Mouse (Mus musculus): Measurements from ENCODE around the gene Nrgn. TPM values are rescaled to one million over a fixed set of nuclear protein-coding genes. Genes with fewer than 3 reads are reported as not detected.

Nrgn gene
- polyA plus RNA-seq, 1 experiment = 4.5 TPM

DNA sequence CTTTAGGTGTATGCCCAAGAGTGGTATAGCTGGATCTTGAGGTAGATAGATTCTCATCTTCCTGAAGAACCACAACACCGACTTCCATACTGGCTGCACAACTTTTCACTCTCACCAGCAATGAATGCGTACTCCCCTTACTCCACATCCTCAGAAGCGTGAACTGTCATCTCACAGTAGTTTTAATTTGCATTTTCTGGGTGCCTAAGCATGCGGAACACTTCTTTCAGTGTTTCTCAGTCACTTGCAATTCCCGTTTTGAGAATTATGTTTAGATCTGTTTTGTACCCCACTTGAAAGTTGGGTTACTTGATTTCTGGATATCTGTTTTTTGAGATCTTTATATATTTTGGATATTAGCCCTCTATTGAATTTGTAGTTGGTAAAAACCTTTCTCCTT, 30.9 kb upstream of the Nrgn start:
- Histone ChIP-seq H3K36me3 (ENCODE audit: control insufficient read depth) (no peaks in the 10 kb centered on the region), H3K4me3 (replicated peaks) (no peak overlapping the region), H3K4me1 (ENCODE audit: control insufficient read depth) (no peaks in the 10 kb centered on the region; the same call in 1 of the 2 replicates), H3K27me3 (ENCODE audit: control insufficient read depth) (no peaks in the 10 kb centered on the region), H3K9me3 (ENCODE audit: control insufficient read depth, low read length) (no peaks in the 10 kb centered on the region)
- TF ChIP-seq TAL1 (IDR thresholded peaks at IDR 0.05; ENCODE audit: low read length) (no peak), GATA1 (IDR thresholded peaks at IDR 0.05; ENCODE audit: low read length) (no peak)

DNA sequence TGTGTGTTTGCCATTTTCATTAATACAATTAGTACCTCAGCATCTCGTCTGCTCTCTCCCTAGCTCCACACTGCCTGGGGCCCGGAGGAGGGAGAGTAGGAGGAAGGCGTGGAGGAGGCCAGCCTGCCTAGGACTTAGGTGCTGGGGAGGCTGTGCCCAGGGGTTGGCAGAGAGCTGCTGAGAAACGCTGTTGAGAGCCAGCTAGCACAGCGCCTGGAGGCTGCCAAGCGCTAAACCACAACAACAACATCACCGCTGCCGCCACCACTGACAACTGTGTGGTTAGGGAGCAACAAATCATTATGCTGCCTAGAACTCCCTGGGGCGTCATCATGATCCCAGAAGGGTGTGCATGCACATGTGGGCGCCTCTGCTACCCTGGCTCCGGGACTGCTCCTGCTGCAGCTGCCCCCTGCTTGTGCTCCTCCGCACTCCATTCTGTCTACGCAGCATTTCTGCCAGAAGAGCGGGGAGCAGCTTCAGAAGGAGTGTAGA, 23.8 kb upstream of the Nrgn start:
- Histone ChIP-seq H3K27me3 (ENCODE audit: control insufficient read depth) (no peaks in the 10 kb centered on the region; the same call in 1 of the 2 replicates), H3K36me3 (ENCODE audit: control insufficient read depth) (no peaks in the 10 kb centered on the region), H3K4me1 (ENCODE audit: control insufficient read depth) (peaks cover 16% of the 10 kb centered on the region), H3K4me3 (replicated peaks) (no peak overlapping the region), H3K9me3 (ENCODE audit: control insufficient read depth, low read length) (no peaks in the 10 kb centered on the region)
- TF ChIP-seq TAL1 (IDR thresholded peaks at IDR 0.05; ENCODE audit: low read length) = no peak
- no peak for TF ChIP-seq GATA1 (IDR thresholded peaks at IDR 0.05; ENCODE audit: low read length)

DNA sequence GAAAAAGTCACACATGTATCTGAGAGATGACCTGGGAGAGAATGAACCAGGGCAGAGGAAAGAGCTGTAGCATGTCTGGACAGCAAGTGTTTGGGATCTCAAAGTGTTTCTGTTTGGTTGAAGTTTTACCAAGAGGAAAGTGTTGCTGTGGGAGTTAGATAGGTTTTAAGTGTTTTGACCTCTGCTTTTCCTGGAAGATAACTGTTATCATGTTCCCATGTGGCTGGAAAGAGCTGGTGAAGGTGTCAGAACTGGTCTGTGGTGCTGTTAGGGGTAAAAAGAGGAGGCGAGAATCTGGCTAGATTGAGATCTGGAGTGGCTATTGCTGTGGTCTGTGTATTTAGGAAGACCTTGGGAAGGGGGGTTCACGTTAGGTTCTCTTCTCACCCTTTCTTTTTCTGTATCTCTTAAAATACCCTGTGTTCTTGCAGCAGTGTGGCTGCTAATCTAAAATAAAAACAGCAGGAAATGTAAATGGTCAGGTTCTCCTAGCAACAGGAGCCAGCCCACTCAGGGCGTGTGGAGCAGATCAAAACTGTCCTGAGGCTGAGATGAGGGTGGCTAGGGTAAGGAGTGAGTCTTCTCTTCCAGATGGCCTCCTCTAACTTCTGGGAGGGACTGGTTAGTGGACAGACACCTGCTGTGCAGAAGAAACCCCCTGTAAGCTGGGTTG, 19.6 kb upstream of the Nrgn start:
- peaks cover 48% of the 10 kb centered on the region for H3K4me1 ChIP-seq (ENCODE audit: control insufficient read depth)

GRCm38 (mm10) chr9:37569231-37569835, 16.6 kb upstream of the Nrgn start:
- no peak overlapping the region for H3K4me3 ChIP-seq (replicated peaks)
- no peak for TF ChIP-seq TAL1 (IDR thresholded peaks at IDR 0.05; ENCODE audit: low read length)
- TF ChIP-seq GATA1 (IDR thresholded peaks at IDR 0.05; ENCODE audit: low read length) = no peak
- H3K36me3 ChIP-seq (ENCODE audit: control insufficient read depth) = no peaks in the 10 kb centered on the region
- H3K4me1 ChIP-seq (ENCODE audit: control insufficient read depth) = peaks cover 63% of the 10 kb centered on the region
- no peaks in the 10 kb centered on the region for H3K9me3 ChIP-seq (ENCODE audit: control insufficient read depth, low read length)
- no peaks in the 10 kb centered on the region for H3K27me3 ChIP-seq (ENCODE audit: control insufficient read depth)

More for the DNA sequence above, 19.6 kb upstream of the Nrgn start:
- TF ChIP-seq TAL1 (IDR thresholded peaks at IDR 0.05; ENCODE audit: low read length) (no peak), GATA1 (IDR thresholded peaks at IDR 0.05; ENCODE audit: low read length) (no peak)
- Histone ChIP-seq H3K36me3 (ENCODE audit: control insufficient read depth) (no peaks in the 10 kb centered on the region), H3K4me3 (replicated peaks) (no peak overlapping the region), H3K9me3 (ENCODE audit: control insufficient read depth, low read length) (no peaks in the 10 kb centered on the region), H3K27me3 (ENCODE audit: control insufficient read depth) (no peaks in the 10 kb centered on the region; the same call in 1 of the 2 replicates)

GRCm38 (mm10) chr9:37568605-37569214, 16.0 kb upstream of the Nrgn start:
- Histone ChIP-seq H3K9me3 (ENCODE audit: control insufficient read depth, low read length) (no peaks in the 10 kb centered on the region), H3K27me3 (ENCODE audit: control insufficient read depth) (no peaks in the 10 kb centered on the region), H3K36me3 (ENCODE audit: control insufficient read depth) (no peaks in the 10 kb centered on the region), H3K4me3 (replicated peaks) (no peak overlapping the region), H3K4me1 (ENCODE audit: control insufficient read depth) (peaks cover 70% of the 10 kb centered on the region)
- no peak for TF ChIP-seq TAL1 (IDR thresholded peaks at IDR 0.05; ENCODE audit: low read length)
- TF ChIP-seq GATA1 (IDR thresholded peaks at IDR 0.05; ENCODE audit: low read length) = no peak

GRCm38 (mm10) chr9:37567892-37568604, 15.3 kb upstream of the Nrgn start:
- Histone ChIP-seq H3K27me3 (ENCODE audit: control insufficient read depth) (no peaks in the 10 kb centered on the region), H3K4me1 (ENCODE audit: control insufficient read depth) (peaks cover 75% of the 10 kb centered on the region), H3K4me3 (replicated peaks) (peak overlapping the region; percentile 29), H3K9me3 (ENCODE audit: control insufficient read depth, low read length) (no peaks in the 10 kb centered on the region), H3K36me3 (ENCODE audit: control insufficient read depth) (no peaks in the 10 kb centered on the region)
- TF ChIP-seq GATA1 (IDR thresholded peaks at IDR 0.05; ENCODE audit: low read length) (no peak), TAL1 (IDR thresholded peaks at IDR 0.05; ENCODE audit: low read length) (no peak)

DNA sequence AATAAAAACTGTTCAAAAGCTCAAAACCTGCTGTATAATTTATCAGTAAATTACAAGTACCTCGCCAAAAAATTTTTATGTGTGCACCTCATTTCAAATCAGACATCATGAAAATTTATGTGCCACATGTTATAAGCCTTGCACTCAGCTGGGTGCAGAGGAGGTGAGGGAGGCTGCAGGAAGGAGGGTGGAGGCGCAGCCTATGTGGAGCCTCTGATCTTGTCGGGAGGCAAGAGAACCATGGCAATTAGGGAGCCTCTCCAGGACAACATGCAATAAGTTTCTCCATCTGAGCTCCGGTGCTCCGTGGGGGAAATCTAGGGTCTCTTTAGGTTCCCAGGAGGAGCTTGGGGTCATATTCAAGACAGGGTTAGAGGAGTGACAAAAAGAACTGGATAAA, 14.8 kb upstream of the Nrgn start:
- Histone ChIP-seq H3K4me3 (replicated peaks) (no peak overlapping the region), H3K4me1 (ENCODE audit: control insufficient read depth) (peaks cover 74% of the 10 kb centered on the region), H3K36me3 (ENCODE audit: control insufficient read depth) (no peaks in the 10 kb centered on the region), H3K27me3 (ENCODE audit: control insufficient read depth) (no peaks in the 10 kb centered on the region), H3K9me3 (ENCODE audit: control insufficient read depth, low read length) (no peaks in the 10 kb centered on the region)
- no peak for TF ChIP-seq TAL1 (IDR thresholded peaks at IDR 0.05; ENCODE audit: low read length)
- no peak for TF ChIP-seq GATA1 (IDR thresholded peaks at IDR 0.05; ENCODE audit: low read length)

DNA sequence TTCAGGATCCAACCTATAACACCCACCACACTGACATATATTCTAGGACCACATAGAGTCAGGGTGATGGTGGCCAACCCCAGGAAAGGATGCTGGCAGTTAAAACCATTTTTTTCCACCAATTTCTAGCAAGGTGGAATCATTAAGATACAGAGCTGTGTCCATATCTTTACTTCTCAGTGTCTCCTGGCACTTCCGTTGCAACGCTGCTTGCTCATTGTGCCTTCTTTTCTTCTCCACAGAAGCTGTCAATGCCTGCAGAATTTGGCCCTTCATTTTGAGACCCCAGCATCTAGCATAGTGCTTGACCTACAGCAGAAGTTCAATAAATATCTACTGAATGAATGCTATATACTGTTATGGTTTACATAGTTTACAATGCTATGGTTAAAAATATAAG, 14.3 kb upstream of the Nrgn start:
- Histone ChIP-seq H3K9me3 (ENCODE audit: control insufficient read depth, low read length) (no peaks in the 10 kb centered on the region), H3K36me3 (ENCODE audit: control insufficient read depth) (no peaks in the 10 kb centered on the region), H3K4me1 (ENCODE audit: control insufficient read depth) (peaks cover 70% of the 10 kb centered on the region), H3K4me3 (replicated peaks) (no peak overlapping the region), H3K27me3 (ENCODE audit: control insufficient read depth) (no peaks in the 10 kb centered on the region)
- no peak for TF ChIP-seq TAL1 (IDR thresholded peaks at IDR 0.05; ENCODE audit: low read length)
- no peak for TF ChIP-seq GATA1 (IDR thresholded peaks at IDR 0.05; ENCODE audit: low read length)

GRCm38 (mm10) chr9:37563805-37564204, 11.1 kb upstream of the Nrgn start:
- H3K9me3 ChIP-seq (ENCODE audit: control insufficient read depth, low read length) = no peaks in the 10 kb centered on the region
- no peak for TF ChIP-seq GATA1 (IDR thresholded peaks at IDR 0.05; ENCODE audit: low read length)
- no peak for TF ChIP-seq TAL1 (IDR thresholded peaks at IDR 0.05; ENCODE audit: low read length)
- H3K4me3 ChIP-seq (replicated peaks) = no peak overlapping the region
- H3K27me3 ChIP-seq (ENCODE audit: control insufficient read depth) = no peaks in the 10 kb centered on the region
- peaks cover 50% of the 10 kb centered on the region for H3K4me1 ChIP-seq (ENCODE audit: control insufficient read depth)
- H3K36me3 ChIP-seq (ENCODE audit: control insufficient read depth) = no peaks in the 10 kb centered on the region
